Mouse (Mus musculus): Measurements from ENCODE around the gene Rps23.
"Not testable (repeated sequence)": the region's sequence is repeated elsewhere in the genome, so short reads cannot be mapped to it uniquely, and the experiment has no call there.

Gene Rps23

DNA sequence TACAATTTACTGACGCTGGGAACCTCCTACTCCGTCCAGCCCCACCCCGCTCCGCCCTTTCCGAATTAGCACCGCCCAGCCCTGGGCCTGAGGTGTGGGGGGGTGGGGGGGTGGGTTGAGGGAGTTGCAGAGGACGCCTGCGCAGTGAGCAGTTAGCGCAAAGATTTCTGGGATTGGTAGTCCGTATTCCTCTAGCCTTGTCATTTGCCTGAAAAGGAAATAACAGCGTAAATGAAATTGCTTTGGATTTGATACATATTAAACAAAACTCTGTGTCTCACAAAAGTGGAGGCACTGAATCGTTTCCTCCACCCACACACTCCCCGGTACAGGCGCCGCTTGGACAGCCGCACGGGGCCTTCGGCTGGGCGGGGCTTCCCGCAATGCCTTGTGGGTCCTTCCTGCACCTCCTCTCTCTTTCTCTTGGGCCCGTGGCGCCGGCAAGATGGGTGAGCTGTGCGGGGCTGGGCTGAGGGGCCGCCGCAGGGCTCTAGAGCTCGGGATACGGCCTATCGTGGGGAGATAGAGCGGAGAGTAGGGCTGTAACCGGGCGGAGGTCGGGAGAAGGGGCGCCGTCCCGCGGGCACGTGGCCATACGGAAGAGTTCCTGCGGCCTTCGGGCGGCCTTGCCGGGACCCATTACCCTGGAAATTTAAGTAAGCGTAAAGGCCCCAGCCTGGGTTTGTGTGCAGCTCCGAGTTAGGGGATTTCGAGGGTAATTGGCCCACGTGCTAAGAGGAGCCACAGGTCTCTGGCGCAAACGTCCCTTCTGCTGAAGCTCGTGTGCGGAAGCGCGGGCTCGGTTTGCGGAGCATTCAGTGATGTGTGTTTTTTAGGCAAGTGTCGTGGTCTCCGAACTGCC lies at the start of gene Rps23:
Rps23 (plus strand) TSS at position 208 of the 862 bp plus-strand sequence.
- DNase-seq = peak; percentile 89

DNA sequence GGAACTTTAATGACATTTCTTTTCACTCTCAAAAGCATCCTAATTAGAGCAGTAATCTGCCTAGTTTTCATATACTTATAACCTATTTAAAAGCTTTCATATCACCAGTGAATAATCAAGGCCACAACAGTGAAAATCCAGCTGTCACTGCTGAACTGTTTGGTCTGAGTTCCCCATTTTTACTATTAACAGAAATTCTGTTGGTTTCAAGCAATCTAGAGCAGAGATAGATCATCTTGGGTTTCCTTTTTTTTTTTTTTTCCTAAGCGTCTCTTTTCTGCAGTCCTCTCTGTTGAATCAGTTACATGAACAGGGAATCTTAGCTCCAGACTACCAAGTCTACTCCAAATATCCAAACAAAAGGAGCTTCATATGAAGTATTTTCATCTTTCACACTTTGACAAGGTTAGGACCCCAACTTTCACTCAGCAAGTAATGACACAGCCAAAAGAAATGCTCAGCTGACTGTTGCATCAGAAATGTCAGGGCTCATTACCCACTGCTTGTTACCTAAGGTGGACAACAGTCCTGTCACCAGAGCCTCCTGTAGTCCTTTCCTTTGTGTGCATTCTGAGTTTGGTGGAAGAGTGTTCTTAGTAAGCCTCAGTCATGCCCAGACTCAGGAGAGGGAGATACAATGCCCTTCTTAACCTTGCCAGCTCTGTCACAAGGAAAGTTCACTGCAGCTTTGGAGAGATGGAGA lies 40.9 kb upstream of the Rps23 start:
- DNase-seq = no peak

DNA sequence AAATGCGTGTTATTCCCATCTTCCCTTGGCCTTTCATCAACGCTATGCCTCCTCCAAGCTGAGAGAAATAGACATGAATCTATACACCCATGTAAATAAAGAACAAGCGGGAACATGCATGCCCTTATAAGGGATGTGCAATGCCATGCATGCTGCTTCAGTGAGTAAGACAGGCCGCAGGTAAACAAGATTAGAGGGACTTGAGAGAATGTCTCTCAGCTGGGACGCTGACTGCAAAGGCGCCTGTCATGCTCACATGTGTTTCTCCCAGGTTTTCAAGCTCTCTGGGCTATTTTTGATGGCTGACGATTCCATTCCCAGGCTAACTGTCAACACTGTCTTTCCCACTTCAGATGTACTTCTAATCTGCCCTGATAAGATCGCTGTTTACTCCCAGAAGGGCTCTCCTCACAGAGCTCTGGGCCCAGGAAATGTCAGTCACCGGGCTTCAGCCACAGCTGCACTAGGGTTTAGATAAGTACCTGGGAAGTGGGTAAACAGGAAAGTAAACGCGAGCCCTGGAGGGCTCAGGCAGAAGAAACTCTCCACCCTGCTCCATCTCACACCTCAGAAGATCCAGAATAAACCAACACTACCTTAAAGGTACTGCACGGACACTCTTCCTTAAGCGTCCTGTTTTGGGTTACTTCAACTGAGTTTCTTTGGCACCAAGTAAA lies 36.8 kb upstream of the Rps23 start:
- DNase-seq = peak; percentile 11

- DNase-seq = peak; percentile 72
Measured at GRCm38 (mm10) chr13:90886568-90886983, 36.2 kb upstream of the Rps23 start.

DNA sequence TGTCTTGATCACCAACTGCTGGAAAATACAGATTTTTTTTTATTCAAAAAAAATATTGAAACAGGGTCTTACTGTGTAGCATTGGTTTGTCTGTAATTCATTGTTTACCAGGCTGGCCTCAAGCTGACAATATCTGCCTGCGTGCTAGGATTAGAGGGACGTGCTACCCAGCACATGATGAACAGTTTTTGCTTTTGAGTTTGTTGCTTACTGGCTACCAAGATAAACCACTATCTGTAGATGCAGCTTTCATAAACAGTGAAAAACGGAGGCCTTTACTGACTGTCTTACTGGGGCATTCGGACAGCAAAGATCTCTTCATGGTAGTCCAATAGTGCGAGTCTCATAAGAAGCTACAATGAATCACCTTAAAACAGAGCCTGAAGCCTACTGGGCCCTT lies 32.6 kb upstream of the Rps23 start:
- DNase-seq = no peak

GRCm38 (mm10) chr13:90894819-90895218 lies 27.9 kb upstream of the Rps23 start:
- DNase-seq = no peak

GRCm38 (mm10) chr13:90896098-90896497 lies 26.7 kb upstream of the Rps23 start:
- DNase-seq = no peak

DNA sequence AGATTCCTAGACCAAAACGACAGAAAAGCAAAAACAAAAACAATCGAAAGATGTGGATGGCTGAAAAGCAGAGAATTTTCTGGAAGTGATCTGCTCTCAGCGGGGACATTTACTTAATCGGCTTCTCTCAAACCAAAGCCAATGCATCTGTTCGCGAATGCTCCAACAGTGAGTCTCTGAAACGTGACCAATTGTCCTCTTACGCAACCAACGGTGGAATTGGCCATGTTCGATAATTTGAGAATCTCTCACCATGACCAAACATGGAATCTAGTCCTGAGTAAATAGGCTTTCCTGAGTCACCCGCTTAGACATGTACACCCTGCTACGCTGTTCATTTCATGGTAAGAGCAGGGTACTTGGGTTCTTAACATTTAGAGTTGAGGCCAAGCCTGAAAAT lies 25.9 kb upstream of the Rps23 start:
- no peak for DNase-seq

GRCm38 (mm10) chr13:90905176-90905575 lies 17.6 kb upstream of the Rps23 start, which contains the start of gene Atp6ap1l:
Gene Atp6ap1l (minus strand): TSS chr13:90905355.
- no peak for DNase-seq

DNA sequence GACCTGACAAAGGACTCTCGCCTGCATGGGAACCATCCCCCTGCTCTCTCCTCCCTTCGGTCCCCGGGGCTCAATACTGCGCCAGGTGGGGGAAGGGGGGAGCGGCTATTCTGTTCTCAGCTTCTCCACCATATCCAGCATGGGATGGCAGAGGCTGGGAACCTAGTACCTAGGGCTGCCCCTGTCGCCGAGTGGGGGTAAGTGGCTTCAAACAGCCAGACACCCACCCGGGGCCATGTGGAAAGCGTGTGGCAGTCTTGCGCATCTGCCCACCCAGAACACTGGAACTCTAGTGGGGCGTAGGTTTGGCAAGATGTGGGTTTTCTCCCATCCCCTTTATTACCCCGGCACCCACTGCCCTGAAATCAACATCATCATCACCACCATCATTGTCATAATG lies 15.4 kb upstream of the Rps23 start:
- no peak for DNase-seq

- DNase-seq = no peak
Measured at GRCm38 (mm10) chr13:90912760-90913674, 9.7 kb upstream of the Rps23 start.

DNA sequence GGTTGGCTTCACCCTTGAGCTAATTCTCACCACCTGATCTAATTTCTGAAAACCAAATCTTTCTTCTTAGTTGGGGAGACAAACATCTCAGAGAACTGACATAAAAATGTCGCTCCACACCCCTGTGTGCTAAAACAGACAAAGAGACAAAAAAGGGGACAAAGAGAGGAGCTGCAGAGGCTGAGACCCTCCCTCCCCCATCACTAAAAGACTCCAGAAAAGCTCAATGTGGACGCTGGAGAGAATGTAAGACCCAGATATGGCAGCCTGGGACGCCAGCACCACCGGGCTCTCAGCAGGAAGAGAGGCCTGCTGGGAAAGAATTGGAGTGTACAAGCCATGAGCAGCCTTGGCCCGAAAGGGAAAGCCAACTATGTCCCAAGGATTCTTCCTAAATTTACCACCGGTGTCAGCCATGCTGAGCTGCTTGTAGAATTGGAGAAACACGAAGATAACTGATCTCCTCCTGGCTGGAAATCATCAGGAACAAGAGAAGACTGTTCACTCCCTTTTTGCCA lies 9.0 kb upstream of the Rps23 start:
- no peak for DNase-seq

DNA sequence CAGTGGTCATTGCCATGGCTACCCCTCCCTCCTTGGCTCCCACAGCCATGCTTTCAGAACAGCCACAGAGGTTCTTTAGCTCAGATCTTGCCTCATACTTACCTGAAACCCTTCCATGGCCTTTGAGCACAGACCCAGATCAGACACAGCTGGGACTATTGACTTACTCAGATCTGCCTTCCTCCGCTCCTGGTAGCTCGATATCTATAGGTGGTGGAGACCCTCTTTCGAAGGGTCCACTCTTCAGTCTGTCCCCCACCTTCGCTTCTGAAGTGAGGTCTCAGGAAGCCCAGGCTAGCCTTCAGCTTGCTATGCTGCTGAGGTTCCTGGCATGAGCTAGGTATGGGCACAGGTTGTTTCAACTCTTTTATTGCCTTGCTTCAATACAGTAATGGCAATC lies 8.0 kb upstream of the Rps23 start:
- no peak for DNase-seq

DNA sequence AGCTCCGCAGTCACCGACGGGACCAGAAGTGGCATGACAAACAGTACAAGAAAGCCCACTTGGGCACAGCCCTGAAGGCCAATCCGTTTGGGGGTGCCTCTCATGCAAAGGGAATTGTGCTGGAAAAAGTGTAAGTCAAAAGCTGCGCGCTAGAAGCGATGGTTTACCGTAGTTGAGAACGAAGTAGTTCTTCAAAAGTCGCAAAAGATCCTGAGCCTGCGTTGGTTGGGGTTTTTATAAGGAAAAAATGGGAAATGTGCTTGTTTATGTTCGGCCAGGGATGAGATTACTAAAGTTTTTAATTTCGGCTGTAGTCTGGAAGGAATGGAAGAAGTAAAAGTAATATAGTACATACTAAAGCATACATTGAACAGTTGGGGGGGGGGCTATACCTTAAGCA lies 859 bp downstream of the Rps23 start:
- DNase-seq = not testable (repeated sequence)

DNA sequence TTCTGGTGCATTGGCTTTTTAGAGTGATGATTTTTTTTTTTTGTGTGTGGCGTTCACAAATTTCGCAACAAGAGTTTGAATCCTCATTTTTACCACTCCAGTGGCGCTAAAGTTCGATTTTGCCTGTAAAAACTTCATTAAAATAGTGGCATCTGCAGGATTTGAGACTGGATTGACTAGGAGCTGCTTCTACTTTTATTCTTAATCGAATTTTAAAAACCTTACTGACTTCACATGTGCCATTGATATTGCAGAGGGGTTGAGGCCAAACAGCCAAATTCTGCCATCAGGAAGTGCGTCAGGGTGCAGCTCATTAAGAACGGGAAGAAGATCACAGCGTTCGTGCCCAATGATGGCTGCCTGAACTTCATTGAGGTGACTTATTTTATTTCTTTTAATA lies 1.3 kb downstream of the Rps23 start:
- no peak for DNase-seq

GRCm38 (mm10) chr13:90925191-90925590 lies 2.4 kb downstream of the Rps23 start:
- DNase-seq = no peak

DNA sequence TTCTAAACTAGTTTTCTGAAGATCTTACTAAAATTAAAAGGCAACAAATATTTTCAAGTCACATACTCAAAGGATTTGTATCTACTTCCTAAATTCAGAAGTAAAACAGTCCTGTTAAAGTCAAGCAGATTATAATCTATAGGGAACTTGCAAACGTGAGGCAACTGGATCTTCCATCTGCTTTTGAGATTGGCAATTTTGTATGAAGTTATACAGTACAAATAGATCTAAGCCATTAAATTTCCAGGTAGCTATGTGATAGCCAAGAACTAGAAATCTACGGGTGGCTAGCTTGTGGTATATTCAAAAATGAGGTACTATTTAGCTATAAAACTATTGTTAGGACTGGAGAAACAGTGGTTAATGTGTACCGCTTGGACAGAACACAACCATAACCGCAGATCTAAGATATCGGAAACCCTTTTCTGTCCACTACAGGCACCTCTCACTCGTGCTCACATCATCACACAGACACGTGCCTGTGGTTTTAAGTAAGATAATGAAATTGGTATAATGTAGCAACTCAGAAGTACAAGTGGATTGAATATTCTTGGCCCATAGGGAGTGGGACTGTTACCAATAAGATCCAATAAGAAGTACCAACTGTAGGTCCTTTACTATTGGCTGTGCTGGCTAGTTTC lies 3.5 kb downstream of the Rps23 start:
- DNase-seq = no peak

DNA sequence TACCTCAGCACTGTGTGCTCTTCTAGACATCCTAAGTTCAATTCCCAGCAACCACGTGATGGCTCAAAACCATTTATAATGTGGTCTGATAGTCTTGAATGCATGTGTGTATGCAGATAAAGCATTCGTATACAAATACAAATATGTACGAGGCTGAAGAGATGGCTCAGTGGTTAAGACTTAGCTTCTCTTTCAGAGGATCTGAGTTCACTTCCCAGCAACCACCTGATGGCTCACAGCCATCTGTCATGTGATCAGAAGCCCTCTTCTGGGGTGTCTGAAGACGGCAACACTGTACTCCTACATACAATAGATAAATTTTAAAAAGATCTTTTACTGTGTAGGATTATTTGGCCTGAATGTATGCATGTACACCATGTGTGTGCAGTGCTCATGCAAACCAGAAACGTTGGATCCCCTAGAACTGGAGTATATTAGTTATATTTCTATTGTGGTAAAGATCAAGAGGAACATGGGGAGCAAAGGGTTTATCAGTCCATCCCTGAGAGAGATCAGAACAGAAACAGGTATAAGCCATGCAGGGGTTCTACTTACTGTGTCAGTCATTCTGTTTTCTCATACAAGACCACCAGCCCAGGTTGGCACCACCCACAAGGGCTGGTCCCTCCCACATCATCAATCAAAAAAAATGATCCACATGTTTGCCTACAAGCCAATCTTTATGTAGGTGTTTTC lies 4.3 kb downstream of the Rps23 start:
- no peak for DNase-seq

DNA sequence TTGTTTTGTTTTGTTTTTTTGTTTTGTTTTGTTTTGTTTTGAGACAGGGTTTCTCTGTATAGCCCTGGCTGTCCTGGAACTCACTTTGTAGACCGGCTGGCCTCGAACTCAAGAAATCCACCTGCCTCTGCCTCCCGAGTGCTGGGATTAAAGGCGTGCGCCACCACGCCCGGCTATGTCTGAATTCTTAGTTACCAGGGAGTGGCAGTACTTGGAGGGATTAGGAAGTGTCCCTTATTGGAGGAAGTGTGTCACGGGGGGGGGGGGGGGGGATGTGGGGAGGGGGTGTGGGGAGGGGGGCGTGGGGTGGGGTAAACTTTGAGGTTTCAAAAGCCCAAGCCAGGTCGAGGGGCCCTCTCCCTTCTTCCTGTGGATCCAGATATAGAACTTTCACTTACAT lies 5.5 kb downstream of the Rps23 start:
- not testable (repeated sequence) for DNase-seq

GRCm38 (mm10) chr13:90929847-90930246 lies 7.1 kb downstream of the Rps23 start:
- DNase-seq = peak; percentile 84

- no peak for DNase-seq
Measured at GRCm38 (mm10) chr13:90933256-90933655, 10.5 kb downstream of the Rps23 start.
